Mouse (Mus musculus) MEL (cell line): ENCODE results near the gene Art3. TPM values are rescaled to one million over a fixed set of nuclear protein-coding genes. Genes with fewer than 3 reads are reported as not detected.

Experiments used
- DNase-seq: peaks from one replicate; pipeline ENCODE4 v3.0.0; 2011; ENCODE audit warnings: low read depth, low spot score
- H3K27ac ChIP-seq: 2 replicates; pipeline ENCODE4 v1.5.1; 2012; ENCODE audit warnings: low read depth, mild to moderate bottlenecking, control low read depth, low read length, moderate library complexity; ENCODE audit not compliant: control insufficient read depth
- H3K27me3 ChIP-seq, 2 experiments: fragments of 150-350 bp in 1 of 2; sonication (generic) in 1 of 2; 2 replicates each; pipeline ENCODE4 v1.6.1; 2012; ENCODE audit warnings: low read length in 2 of 2, mild to moderate bottlenecking in 2 of 2, improper control_type of control experiment in 1 of 2, moderate library complexity in 1 of 2; ENCODE audit not compliant: insufficient read depth in 2 of 2, control insufficient read depth in 1 of 2
- H3K36me3 ChIP-seq, 2 experiments: 2 replicates each; pipeline ENCODE4 v1.6.1; 2012 to 2014; ENCODE audit warnings: low read length in 2 of 2, improper control_type of control experiment in 1 of 2, inconsistent platforms in 1 of 2, mild to moderate bottlenecking in 1 of 2; ENCODE audit not compliant: insufficient read depth in 2 of 2, control insufficient read depth in 1 of 2
- H3K4me1 ChIP-seq, 2 experiments: fragments of 150-350 bp in 1 of 2; sonication (generic) in 1 of 2; 2 replicates each; pipeline ENCODE4 v1.6.1; 2012; ENCODE audit warnings: low read length in 2 of 2, improper control_type of control experiment in 1 of 2, mild to moderate bottlenecking in 1 of 2; ENCODE audit not compliant: insufficient read depth in 2 of 2, control insufficient read depth in 1 of 2
- H3K4me3 ChIP-seq, 2 experiments: fragments of 150-350 bp in 1 of 2; sonication (generic) in 1 of 2; 2 replicates each; pipeline ENCODE4 v1.5.1; 2012; ENCODE audit warnings: low read depth in 2 of 2, low read length in 2 of 2, mild to moderate bottlenecking in 2 of 2, moderate library complexity in 2 of 2, control low read depth in 1 of 2, improper control_type of control experiment in 1 of 2; ENCODE audit not compliant: control insufficient read depth in 1 of 2, insufficient read depth in 1 of 2
- H3K79me2 ChIP-seq: 2 replicates; pipeline ENCODE4 v1.6.1; 2012; ENCODE audit warnings: mild to moderate bottlenecking, low read length, moderate library complexity; ENCODE audit not compliant: control insufficient read depth, poor library complexity, insufficient read depth
- H3K9ac ChIP-seq: 2 replicates; pipeline ENCODE4 v1.6.1; 2012; ENCODE audit warnings: low read depth, mild to moderate bottlenecking, control low read depth, low read length, moderate library complexity; ENCODE audit not compliant: control insufficient read depth, poor library complexity, severe bottlenecking
- H3K9me3 ChIP-seq: fragments of 150-350 bp; sonication (generic); replicated peaks from 2 replicates; pipeline ENCODE4 v1.6.1; 2012; ENCODE audit warnings: mild to moderate bottlenecking, low read length, improper control_type of control experiment, moderate library complexity; ENCODE audit not compliant: insufficient read depth
- CHD1 ChIP-seq: IDR thresholded peaks from 2 replicates; pipeline ENCODE4 v1.6.1; 2012; ENCODE audit warnings: low read depth, mild to moderate bottlenecking, inconsistent platforms, low read length, improper control_type of control experiment
- CHD2 ChIP-seq: IDR thresholded peaks from 2 replicates; pipeline ENCODE4 v1.6.1; 2011; ENCODE audit warnings: low read length, improper control_type of control experiment
- CTCF ChIP-seq, 3 experiments: IDR thresholded peaks in 2 of 3; conservative IDR thresholded peaks in 1 of 3; 2 replicates each; pipeline ENCODE4 v1.5.1; 2011 to 2012; ENCODE audit warnings: low read length in 3 of 3, low read depth in 2 of 3, mild to moderate bottlenecking in 2 of 3, improper control_type of control experiment in 1 of 3, inconsistent platforms in 1 of 3, mixed read lengths in 1 of 3, moderate library complexity in 1 of 3; ENCODE audit not compliant: control insufficient read depth in 1 of 3, insufficient read depth in 1 of 3, poor library complexity in 1 of 3, severe bottlenecking in 1 of 3
- E2F4 ChIP-seq: IDR thresholded peaks from 2 replicates; pipeline ENCODE4 v1.6.1; 2011; ENCODE audit warnings: low read depth, low read length, improper control_type of control experiment, borderline replicate concordance
- HCFC1 ChIP-seq: IDR thresholded peaks from 2 replicates; pipeline ENCODE4 v1.6.1; 2012; ENCODE audit warnings: low read depth, mild to moderate bottlenecking, inconsistent platforms, low read length, improper control_type of control experiment, moderate library complexity
- JUND ChIP-seq: IDR thresholded peaks from 2 replicates; pipeline ENCODE4 v1.6.1; 2011; ENCODE audit warnings: low read depth, mild to moderate bottlenecking, improper control_type of control experiment, low read length
- KAT2A ChIP-seq: conservative IDR thresholded peaks from 2 replicates; pipeline ENCODE4 v1.6.1; 2012; ENCODE audit warnings: low read depth, low read length, improper control_type of control experiment, inconsistent platforms
- MAFK ChIP-seq: IDR thresholded peaks from 2 replicates; pipeline ENCODE4 v1.6.1; 2011; ENCODE audit warnings: low read depth, mild to moderate bottlenecking, low read length, improper control_type of control experiment, borderline replicate concordance
- MEF2A ChIP-seq: IDR thresholded peaks from 2 replicates; pipeline ENCODE4 v1.6.1; 2014; ENCODE audit warnings: low read depth, mild to moderate bottlenecking, inconsistent platforms, low read length, improper control_type of control experiment; ENCODE audit not compliant: poor library complexity, insufficient replicate concordance, severe bottlenecking; ENCODE audit errors: extremely low read depth
- MYB ChIP-seq: IDR thresholded peaks from 2 replicates; pipeline ENCODE4 v1.6.1; 2011; ENCODE audit warnings: mild to moderate bottlenecking, low read depth, low read length, improper control_type of control experiment
- POLR2AphosphoS5 ChIP-seq: IDR thresholded peaks from 2 replicates; pipeline ENCODE4 v1.6.1; 2012; ENCODE audit warnings: low read depth, borderline replicate concordance, mild to moderate bottlenecking, inconsistent platforms, low read length, moderate library complexity, mixed read lengths
- RAD21 ChIP-seq: IDR thresholded peaks from 2 replicates; pipeline ENCODE4 v1.6.1; 2011; ENCODE audit warnings: mild to moderate bottlenecking, low read depth, low read length, improper control_type of control experiment
- RCOR1 ChIP-seq: IDR thresholded peaks from 2 replicates; pipeline ENCODE4 v1.6.1; 2012; ENCODE audit warnings: low read depth, mild to moderate bottlenecking, inconsistent platforms, low read length, improper control_type of control experiment
- SMC3 ChIP-seq: IDR thresholded peaks from 2 replicates; pipeline ENCODE4 v1.6.1; 2011; ENCODE audit warnings: low read depth, low read length, improper control_type of control experiment
- TAL1 ChIP-seq: IDR thresholded peaks from 2 replicates; pipeline ENCODE4 v1.6.1; 2012; ENCODE audit warnings: mild to moderate bottlenecking, inconsistent platforms, low read length, moderate library complexity, mixed read lengths
- TCF12 ChIP-seq: IDR thresholded peaks from 2 replicates; pipeline ENCODE4 v1.6.1; 2014; ENCODE audit warnings: low read depth, mild to moderate bottlenecking, inconsistent platforms, low read length, improper control_type of control experiment, moderate library complexity
- USF1 ChIP-seq: IDR thresholded peaks from 2 replicates; pipeline ENCODE4 v1.6.1; 2014; ENCODE audit warnings: low read depth, mild to moderate bottlenecking, inconsistent platforms, low read length, improper control_type of control experiment, moderate library complexity
- ZC3H11A ChIP-seq: IDR thresholded peaks from 2 replicates; pipeline ENCODE4 v1.6.1; 2012; ENCODE audit warnings: low read depth, mild to moderate bottlenecking, inconsistent platforms, low read length, improper control_type of control experiment
- ZKSCAN1 ChIP-seq: IDR thresholded peaks from 2 replicates; pipeline ENCODE4 v1.6.1; 2012; ENCODE audit warnings: low read depth, mild to moderate bottlenecking, inconsistent platforms, low read length, improper control_type of control experiment, moderate library complexity
- ZNF384 ChIP-seq: IDR thresholded peaks from 2 replicates; pipeline ENCODE4 v1.6.1; 2012; ENCODE audit warnings: low read depth, mild to moderate bottlenecking, inconsistent platforms, low read length, improper control_type of control experiment
- polyA plus RNA-seq, 2 experiments: library from polyadenylated mRNA; stranded (reverse) in 1 of 2; unstranded in 1 of 2; fragments of >175 nt in 1 of 2; fragments of >200 nt in 1 of 2; gene quantifications; 2 replicates each; pipeline versions ENCODE4 v1.2.1 to v1.2.4; 2012; ENCODE audit warnings: low replicate concordance in 2 of 2, low read depth in 1 of 2; ENCODE audit not compliant: insufficient read length in 2 of 2, insufficient read depth in 1 of 2, missing spikeins in 1 of 2
- total RNA-seq: library from RNA; depleted of rRNA; stranded (reverse); fragments of 300-350 nt; gene quantifications from 2 replicates; pipeline ENCODE4 v1.2.3, GENCODE M21; 2012

Gene Art3
- total and polyA plus RNA-seq, 3 experiments, result not detected

GRCm38 (mm10) chr5:92386643-92387042 lies 55.0 kb downstream of the Art3 start:
- peaks cover 0 to 3% of the 10 kb centered on the region in 2 experiments; a peak in 2 of 4 replicates for H3K4me1 ChIP-seq
- H3K9ac ChIP-seq, result no peak overlapping the region
- no peaks in the 10 kb centered on the region; a peak in 2 of 4 replicates for H3K27me3 ChIP-seq
- H3K27ac ChIP-seq, result no peak overlapping the region
- no peak for TF ChIP-seq POLR2AphosphoS5
- TF ChIP-seq ZNF384, result no peak
- no peak; a peak in 1 of 6 replicates for TF ChIP-seq CTCF (IDR thresholded peaks at IDR 0.05 in 2 of 3, conservative IDR thresholded peaks at IDR 0.05 in 1 of 3; ENCODE audit: control insufficient read depth in 1 of 3, insufficient read depth in 1 of 3, low read depth in 2 of 3, low read length in 3 of 3, poor library complexity in 1 of 3, severe bottlenecking in 1 of 3)
- TF ChIP-seq RCOR1, result no peak
- TF ChIP-seq E2F4, result no peak
- no peak for TF ChIP-seq HCFC1
- no peak for TF ChIP-seq USF1
- TF ChIP-seq RAD21, result no peak
- no peak for TF ChIP-seq KAT2A
- TF ChIP-seq MYB, result no peak
- no peak for TF ChIP-seq JUND
- TF ChIP-seq MEF2A, result no peak
- TF ChIP-seq TCF12, result no peak
- TF ChIP-seq, all 39 proteins: peak for 0
- DNase-seq, result no peak
- no peaks in the 10 kb centered on the region for H3K79me2 ChIP-seq
- no peak overlapping the region for H3K4me3 ChIP-seq
- 0 out of 4 replicates have a peak, but pooled peaks cover 0 to 3% of the 10 kb centered on the region in 2 experiments for H3K36me3 ChIP-seq
- H3K9me3 ChIP-seq, result no peaks in the 10 kb centered on the region

- H3K36me3 ChIP-seq, result no peaks in the 10 kb centered on the region
- H3K27me3 ChIP-seq, result no peaks in the 10 kb centered on the region; a peak in 2 of 4 replicates
- H3K4me3 ChIP-seq, result no peak overlapping the region
- H3K9ac ChIP-seq, result no peak overlapping the region
- H3K4me1 ChIP-seq, result no peaks in the 10 kb centered on the region
- no peak for TF ChIP-seq CHD2
- TF ChIP-seq MAFK, result no peak
- no peak for TF ChIP-seq CHD1
- TF ChIP-seq SMC3, result no peak
- TF ChIP-seq TAL1, result no peak
- TF ChIP-seq ZKSCAN1, result no peak
- TF ChIP-seq ZC3H11A, result no peak
- no peak for TF ChIP-seq MYB
- no peaks in the 10 kb centered on the region for H3K79me2 ChIP-seq
- H3K27ac ChIP-seq, result no peak overlapping the region
- H3K9me3 ChIP-seq, result no peaks in the 10 kb centered on the region
- DNase-seq, result no peak
Observed at GRCm38 (mm10) chr5:92387433-92387832, 55.8 kb downstream of the Art3 start.
